Mouse (Mus musculus) liver, embryonic 11.5 days (tissue): ENCODE measurements around the gene Mthfd2l. TPM values are rescaled to one million over a fixed set of nuclear protein-coding genes. Genes with fewer than 3 reads are reported as not detected.

ENCODE experiments used
- ATAC-seq: fragments of 200-750 bp; cut with Nextera tagmentation; replicated peaks from 2 replicates; pipeline ENCODE4 v1.8.0; 2017; ENCODE audit warnings: moderate number of reproducible peaks, mild to moderate bottlenecking, moderate TSS enrichment, moderate library complexity; ENCODE audit not compliant: low FRiP score
- DNase-seq: peaks from one replicate; pipeline ENCODE4 v3.0.0-alpha.2; 2017; ENCODE audit warnings: low spot score
- H3K27ac ChIP-seq: fragments of 300-500 bp; sonication (generic); 2 replicates; pipeline ENCODE4 v1.5.1; 2014; ENCODE audit warnings: mild to moderate bottlenecking, low read depth, low read length, control low read depth
- H3K27me3 ChIP-seq: fragments of 300-500 bp; sonication (generic); replicated peaks from 2 replicates; pipeline ENCODE4 v1.6.1; 2014; ENCODE audit warnings: low read length, mixed read lengths; ENCODE audit not compliant: control insufficient read depth, insufficient read depth
- H3K36me3 ChIP-seq: fragments of 300-500 bp; sonication (generic); 2 replicates; pipeline ENCODE4 v1.6.1; 2014; ENCODE audit warnings: mild to moderate bottlenecking, low read length, moderate library complexity, mixed read lengths; ENCODE audit not compliant: control insufficient read depth, insufficient read depth
- H3K4me1 ChIP-seq: fragments of 300-500 bp; sonication (generic); replicated peaks from 2 replicates; pipeline ENCODE4 v1.6.1; 2014; ENCODE audit warnings: low read length, mixed read lengths; ENCODE audit not compliant: control insufficient read depth, insufficient read depth
- H3K4me2 ChIP-seq: fragments of 300-500 bp; sonication (generic); 2 replicates; pipeline ENCODE4 v1.6.1; 2014; ENCODE audit warnings: mild to moderate bottlenecking, control low read depth, moderate library complexity
- H3K4me3 ChIP-seq: fragments of 300-500 bp; sonication (generic); 2 replicates; pipeline ENCODE4 v1.5.1; 2014; ENCODE audit warnings: low read depth, low read length, control low read depth
- H3K9ac ChIP-seq: fragments of 300-500 bp; sonication (generic); 2 replicates; pipeline ENCODE4 v1.6.1; 2014; ENCODE audit warnings: low read depth, low read length, control low read depth
- H3K9me3 ChIP-seq: fragments of 300-500 bp; sonication (generic); 2 replicates; pipeline ENCODE4 v1.6.1; 2016; ENCODE audit warnings: low read length, inconsistent platforms, mixed read lengths; ENCODE audit not compliant: control insufficient read depth
- WGBS: fragments of 180-500 bp; shearing (Covaris S2); extraction: QIAGEN DNeasy Blood & Tissue Kit; methylation state at CpG from one replicate; pipeline ENCODE4 v1.1.7; 2014; 5-methylcytosine and 5-hydroxymethylcytosine counted together
- polyA plus RNA-seq: library from polyadenylated mRNA; unstranded; fragments of >200 nt; fragmentation: Nextera tagmentation; extraction: Ambion mirVana; gene quantifications from 2 replicates; pipeline ENCODE4 v1.2.1, GENCODE M21; 2014

Mthfd2l gene
- 22.4 and 23.1 TPM in 2 replicates for polyA plus RNA-seq

DNA sequence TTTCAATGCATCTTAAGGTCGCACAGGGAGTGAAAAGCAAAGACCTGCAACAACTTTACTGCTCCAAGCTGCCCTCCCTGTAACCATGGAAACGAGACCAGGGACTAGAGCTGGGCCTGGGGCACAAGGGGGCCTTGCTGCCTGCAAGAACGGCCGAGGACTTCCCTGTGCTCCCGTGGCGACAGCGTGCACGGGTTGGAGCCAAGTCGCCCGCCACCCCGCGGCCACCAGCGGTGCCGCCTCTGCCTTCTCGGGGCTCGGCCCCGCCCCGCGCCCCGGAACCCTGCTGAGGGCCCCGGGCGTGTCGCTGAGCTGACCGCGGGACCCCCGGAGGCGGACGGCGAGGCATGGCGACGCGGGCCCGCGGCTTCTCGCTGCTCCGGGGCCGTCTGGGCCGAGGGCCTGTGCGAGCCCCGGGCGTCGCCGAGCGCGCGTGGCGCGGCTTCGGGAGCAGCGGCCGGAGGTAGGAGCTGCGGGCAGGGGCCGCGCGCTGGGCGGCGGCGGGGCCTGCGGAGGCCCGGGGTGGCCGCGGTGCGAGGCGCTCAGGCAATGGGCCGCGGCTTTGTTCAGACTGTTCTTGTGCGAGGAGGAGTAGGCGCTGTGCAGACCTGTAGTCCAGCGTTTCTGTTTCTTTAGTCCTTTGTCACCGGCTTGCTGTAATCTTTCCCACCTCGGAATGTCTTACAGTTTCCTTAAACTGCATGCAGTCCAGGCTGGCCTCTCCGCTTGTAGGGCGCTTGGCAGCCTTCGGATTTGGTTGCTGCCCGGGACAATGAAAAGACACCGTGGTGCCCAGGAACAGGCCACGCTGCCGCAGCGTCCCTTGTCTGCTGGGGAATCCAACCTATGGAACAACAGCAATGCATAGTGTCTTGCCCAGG, at the start of gene Mthfd2l:
Gene Mthfd2l, plus strand, starts transcription at position 147 of the 881 bp plus-strand sequence.
- Histone ChIP-seq H3K4me1 (peaks cover 3% of the 10 kb centered on the region; the same call in 1 of the 2 replicates), H3K36me3 (no peaks in the 10 kb centered on the region), H3K27me3 (no peaks in the 10 kb centered on the region), H3K4me3 (peak within 1 kb of the TSS; percentile 77), H3K9me3 (no peaks in the 10 kb centered on the region), H3K27ac (peak within 1 kb of the TSS; percentile 87), H3K9ac (peak within 1 kb of the TSS; percentile 88), H3K4me2 (peak within 1 kb of the TSS; percentile 74)
- ATAC-seq (peak; percentile 99), DNase-seq (peak; percentile 86)
- under 1% methylated on average over 76 of the region's 79 CpGs for WGBS

DNA sequence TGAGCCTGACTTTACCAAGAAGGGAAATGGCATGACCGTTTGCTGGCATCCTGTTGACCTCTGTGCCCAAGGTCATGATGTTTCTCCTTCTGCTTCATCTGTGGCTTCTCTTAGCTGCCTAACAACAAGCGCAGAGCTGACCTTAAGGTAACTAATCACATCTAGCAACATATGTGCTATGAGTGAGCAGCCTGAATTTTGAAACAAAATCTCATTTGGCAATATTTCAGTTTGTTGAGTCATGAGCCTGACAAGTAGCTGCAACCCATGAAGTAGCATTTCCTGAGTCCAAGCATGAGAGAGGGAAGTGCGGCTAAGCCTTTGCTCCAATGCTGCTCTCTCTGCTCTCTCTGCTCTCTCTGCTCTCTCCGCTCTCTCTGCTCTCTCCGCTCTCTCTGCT, 49.2 kb upstream of the Mthfd2l start:
- 79% methylated on average over 5 of the region's 5 CpGs for WGBS
- Histone ChIP-seq H3K9me3 (no peaks in the 10 kb centered on the region), H3K27me3 (no peaks in the 10 kb centered on the region), H3K4me1 (no peaks in the 10 kb centered on the region), H3K4me3 (no peak overlapping the region), H3K4me2 (no peak overlapping the region), H3K9ac (no peak overlapping the region), H3K36me3 (no peaks in the 10 kb centered on the region), H3K27ac (no peak overlapping the region)
- DNase-seq (no peak), ATAC-seq (no peak)

DNA sequence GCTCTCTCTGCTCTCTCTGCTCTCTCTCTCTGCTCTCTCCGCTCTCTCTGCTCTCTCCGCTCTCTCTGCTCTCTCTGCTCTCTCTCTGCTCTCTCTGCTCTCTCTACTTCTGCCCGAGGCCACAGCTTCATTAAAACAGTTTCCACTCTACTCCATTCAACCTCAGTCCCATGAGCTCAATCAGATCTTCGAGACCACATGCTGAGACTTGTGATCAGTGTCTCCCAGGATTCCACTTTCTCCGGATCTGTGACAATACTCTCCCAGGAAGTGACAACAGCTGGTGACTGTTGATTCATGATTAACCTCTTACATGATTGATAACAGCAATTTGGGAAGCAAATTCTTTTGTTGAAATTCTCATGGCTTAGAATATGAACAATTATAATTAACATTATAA, 48.8 kb upstream of the Mthfd2l start:
- H3K4me1 ChIP-seq, result no peaks in the 10 kb centered on the region
- no peaks in the 10 kb centered on the region for H3K9me3 ChIP-seq
- ATAC-seq (no peak), DNase-seq (no peak)
- H3K27ac ChIP-seq, result no peak overlapping the region
- no peak overlapping the region for H3K4me3 ChIP-seq
- H3K9ac ChIP-seq, result no peak overlapping the region
- H3K4me2 ChIP-seq, result no peak overlapping the region
- no peaks in the 10 kb centered on the region for H3K27me3 ChIP-seq
- H3K36me3 ChIP-seq, result no peaks in the 10 kb centered on the region
- WGBS, result 85% methylated on average over 5 of the region's 5 CpGs

GRCm38 (mm10) chr5:90884628-90885242, 46.2 kb upstream of the Mthfd2l start:
- H3K4me1 ChIP-seq, result no peaks in the 10 kb centered on the region
- no peaks in the 10 kb centered on the region for H3K9me3 ChIP-seq
- ATAC-seq, result no peak
- DNase-seq, result no peak
- no peaks in the 10 kb centered on the region for H3K27me3 ChIP-seq
- no peaks in the 10 kb centered on the region for H3K36me3 ChIP-seq
- 50% methylated on average over 2 of the region's 2 CpGs for WGBS
- no peak overlapping the region for H3K4me3 ChIP-seq
- no peak overlapping the region for H3K27ac ChIP-seq
- H3K4me2 ChIP-seq, result no peak overlapping the region
- H3K9ac ChIP-seq, result no peak overlapping the region

DNA sequence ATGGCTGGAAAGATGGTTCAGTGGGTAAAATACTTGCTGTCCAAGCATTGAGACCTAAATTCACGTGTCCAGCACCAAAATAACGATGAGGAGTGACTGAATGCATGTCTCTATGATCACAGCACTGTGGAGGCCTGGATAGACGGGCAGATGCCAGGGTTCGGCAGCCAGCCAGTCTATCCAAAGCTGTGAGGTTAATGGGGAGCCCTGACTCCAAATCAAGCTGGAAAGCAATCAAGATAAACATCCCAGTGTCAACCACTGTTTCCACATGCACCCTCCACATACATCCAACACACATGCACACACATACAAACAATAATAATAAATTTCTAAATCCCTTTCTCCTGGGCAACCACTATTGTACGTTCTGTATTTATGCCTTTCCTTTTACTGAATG, 42.3 kb upstream of the Mthfd2l start:
- no peak overlapping the region for H3K4me3 ChIP-seq
- no peaks in the 10 kb centered on the region for H3K4me1 ChIP-seq
- no peak overlapping the region for H3K4me2 ChIP-seq
- 70% methylated on average over 5 of the region's 5 CpGs for WGBS
- DNase-seq (no peak), ATAC-seq (no peak)
- H3K27ac ChIP-seq, result no peak overlapping the region
- no peaks in the 10 kb centered on the region for H3K9me3 ChIP-seq
- H3K9ac ChIP-seq, result no peak overlapping the region
- H3K27me3 ChIP-seq, result no peaks in the 10 kb centered on the region; the same call in 1 of the 2 replicates
- no peaks in the 10 kb centered on the region for H3K36me3 ChIP-seq

GRCm38 (mm10) chr5:90890519-90891463, 40.1 kb upstream of the Mthfd2l start, which contains the start of gene Cxcl1:
Gene Cxcl1, plus strand, starts transcription at chr5:90891241.
- H3K4me2 ChIP-seq, result peak within 1 kb of the TSS; percentile 68
- peak within 1 kb of the TSS; percentile 39 for H3K4me3 ChIP-seq
- ATAC-seq (peak; percentile 29), DNase-seq (peak; percentile 36)
- WGBS, result 13% methylated on average over 30 of the region's 30 CpGs
- H3K9me3 ChIP-seq, result no peaks in the 10 kb centered on the region
- H3K27ac ChIP-seq, result no peak within 1 kb of the TSS
- H3K27me3 ChIP-seq, result no peaks in the 10 kb centered on the region; the same call in 1 of the 2 replicates
- no peaks in the 10 kb centered on the region for H3K4me1 ChIP-seq
- 0 out of 2 replicates have a peak within 1 kb of the TSS, but pooled peaks have one; percentile 25 for H3K9ac ChIP-seq
- H3K36me3 ChIP-seq, result no peaks in the 10 kb centered on the region

DNA sequence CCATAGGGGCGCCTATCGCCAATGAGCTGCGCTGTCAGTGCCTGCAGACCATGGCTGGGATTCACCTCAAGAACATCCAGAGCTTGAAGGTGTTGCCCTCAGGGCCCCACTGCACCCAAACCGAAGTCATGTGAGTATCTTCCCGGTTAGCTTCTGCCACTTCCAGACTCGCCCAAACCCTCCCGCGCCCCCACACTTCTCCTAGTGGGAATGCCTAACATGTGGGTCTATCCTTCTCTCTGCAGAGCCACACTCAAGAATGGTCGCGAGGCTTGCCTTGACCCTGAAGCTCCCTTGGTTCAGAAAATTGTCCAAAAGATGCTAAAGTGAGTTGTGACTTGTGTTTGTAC, 39.5 kb upstream of the Mthfd2l start:
- no peaks in the 10 kb centered on the region for H3K4me1 ChIP-seq
- H3K27me3 ChIP-seq, result no peaks in the 10 kb centered on the region; the same call in 1 of the 2 replicates
- no peak overlapping the region for H3K9ac ChIP-seq
- H3K4me3 ChIP-seq, result peak overlapping the region; percentile 39
- no peak for DNase-seq
- peak overlapping the region; percentile 68 for H3K4me2 ChIP-seq
- H3K27ac ChIP-seq, result no peak overlapping the region
- 33% methylated on average over 10 of the region's 10 CpGs for WGBS
- H3K36me3 ChIP-seq, result no peaks in the 10 kb centered on the region
- H3K9me3 ChIP-seq, result no peaks in the 10 kb centered on the region
- ATAC-seq, result peak; percentile 41; the same call in 1 of the 2 replicates

GRCm38 (mm10) chr5:90894231-90894630, 36.7 kb upstream of the Mthfd2l start:
- ATAC-seq, result no peak
- Histone ChIP-seq H3K9me3 (no peaks in the 10 kb centered on the region), H3K9ac (no peak overlapping the region), H3K27ac (no peak overlapping the region), H3K36me3 (no peaks in the 10 kb centered on the region), H3K4me1 (no peaks in the 10 kb centered on the region), H3K4me2 (no peak overlapping the region), H3K4me3 (no peak overlapping the region), H3K27me3 (no peaks in the 10 kb centered on the region; the same call in 1 of the 2 replicates)
- no peak for DNase-seq
- 66% methylated on average over 8 of the region's 8 CpGs for WGBS
